Mouse (Mus musculus): ENCODE results near the gene Chrne.

The Chrne gene

DNA sequence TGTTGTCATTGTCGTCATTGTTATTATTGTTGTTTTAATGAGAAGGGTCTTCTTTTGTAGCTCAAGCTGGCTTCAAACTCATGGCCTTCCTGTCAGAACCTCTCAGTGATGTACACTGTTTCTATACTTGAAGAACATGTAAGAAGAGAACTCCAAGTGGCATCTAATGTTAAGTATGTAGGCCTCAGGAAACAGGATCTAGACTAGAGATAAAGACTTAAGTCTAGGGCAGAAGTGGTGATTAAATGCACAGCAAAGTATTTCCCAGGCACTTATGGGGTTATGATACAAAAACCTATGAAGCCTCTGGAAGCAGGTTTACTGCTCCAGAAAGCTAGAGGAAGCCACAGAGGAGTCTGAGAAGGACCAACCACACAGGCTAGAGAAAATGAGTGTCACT lies 19.3 kb upstream of the Chrne start:
- in situ Hi-C loops (cut with MboI; ENCODE audit: unreplicated experiment in 2 of 2): loop anchor here in 1 of 2 experiments (10.0 kb wide), 1 partner anchor 47 kb away; the partner anchor contains the start of gene Camta2

DNA sequence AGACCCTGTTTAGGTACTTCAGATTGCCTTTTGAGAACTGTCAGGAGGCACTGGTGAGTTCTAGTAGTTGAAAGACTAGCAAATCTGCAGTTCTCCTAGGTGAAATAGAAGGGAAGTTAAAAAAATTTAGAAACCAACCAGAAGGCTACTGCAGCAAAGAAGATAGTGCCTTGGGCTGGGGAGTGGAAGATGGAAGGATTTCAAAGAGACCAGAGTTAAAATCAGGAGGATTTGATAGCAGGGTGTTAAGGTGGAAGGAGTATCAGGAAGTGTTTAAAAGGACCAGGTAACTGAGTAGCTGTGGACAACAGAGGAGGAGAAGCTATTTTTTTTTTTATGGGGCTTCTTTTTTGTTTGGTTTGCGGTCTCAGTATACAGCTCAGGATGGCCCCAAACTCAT lies 18.7 kb upstream of the Chrne start:
- in situ Hi-C loops (cut with MboI; ENCODE audit: unreplicated experiment in 2 of 2): loop anchor here in 1 of 2 experiments (10.0 kb wide), 1 partner anchor 47 kb away; the partner anchor contains the start of gene Camta2

DNA sequence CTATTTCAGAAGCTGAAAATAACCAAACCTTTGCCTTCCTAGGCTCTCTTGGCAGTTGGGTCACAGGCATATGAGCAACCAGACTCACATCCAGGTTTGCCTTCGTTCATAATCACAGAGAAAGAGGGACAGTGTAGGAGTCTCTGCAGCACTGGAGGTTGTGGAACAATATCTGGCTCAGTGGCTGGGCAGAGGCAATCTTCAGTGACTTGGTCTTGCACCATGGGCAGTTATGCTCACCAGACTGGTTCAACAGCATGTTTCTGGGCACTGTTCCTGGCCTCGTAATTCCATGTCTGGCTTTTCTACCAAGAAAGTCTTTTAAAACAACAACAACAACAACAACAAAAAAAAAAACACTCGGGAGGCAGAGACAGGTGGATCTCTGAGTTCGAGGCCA lies 16.6 kb upstream of the Chrne start:
- in situ Hi-C loops (cut with MboI; ENCODE audit: unreplicated experiment in 2 of 2): loop anchor here in 1 of 2 experiments (10.0 kb wide), 1 partner anchor 49 kb away; the partner anchor contains the start of gene Camta2

DNA sequence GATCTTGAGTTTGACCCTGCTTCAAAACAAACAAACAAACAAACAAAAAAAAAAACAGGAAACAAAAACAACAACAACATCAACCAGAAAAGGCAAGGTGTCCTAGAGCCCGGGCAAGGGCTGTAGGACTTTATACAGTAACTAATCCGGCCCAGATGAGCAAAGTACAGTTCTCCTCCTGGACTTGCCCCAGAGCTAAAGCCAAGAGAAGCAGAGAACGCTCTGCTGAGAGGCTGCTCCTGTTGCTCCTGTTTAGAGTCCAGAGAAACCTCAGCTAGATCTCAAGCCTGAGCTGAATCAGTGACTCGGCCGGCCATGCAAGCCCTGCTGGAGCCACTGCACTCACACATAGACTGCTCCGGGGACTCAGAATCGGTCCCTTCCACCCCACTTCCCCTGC lies 11.1 kb upstream of the Chrne start:
- in situ Hi-C loops (cut with MboI; ENCODE audit: unreplicated experiment in 2 of 2): loop anchor here in 1 of 2 experiments (10.0 kb wide), 1 partner anchor 55 kb away; the partner anchor contains the start of gene Camta2

DNA sequence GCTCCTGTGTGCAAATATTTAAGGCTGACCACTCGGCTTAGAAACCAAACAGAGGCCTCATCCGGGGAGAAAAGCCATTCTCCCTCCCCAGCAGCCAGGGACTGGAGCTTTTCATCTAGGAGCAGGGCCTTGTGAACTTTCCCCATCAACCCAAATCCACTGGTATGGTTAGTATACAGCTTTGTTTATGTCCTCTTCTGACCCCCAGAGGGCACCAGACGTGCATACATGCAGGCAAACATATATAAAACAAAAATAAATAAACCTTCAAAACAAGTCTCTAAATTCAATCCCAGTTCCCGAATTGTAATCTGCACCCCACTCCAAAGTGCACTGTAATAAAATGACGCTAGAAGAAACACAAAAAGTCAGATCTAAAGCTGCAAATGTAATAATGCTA lies 10.5 kb upstream of the Chrne start:
- in situ Hi-C loops (cut with MboI; ENCODE audit: unreplicated experiment in 2 of 2): loop anchor here (5.0 to 10.0 kb wide), 3 partner anchors 128 to 215 kb away; partner anchors contain the start of gene Pelp1 (in 1 of the 2)

DNA sequence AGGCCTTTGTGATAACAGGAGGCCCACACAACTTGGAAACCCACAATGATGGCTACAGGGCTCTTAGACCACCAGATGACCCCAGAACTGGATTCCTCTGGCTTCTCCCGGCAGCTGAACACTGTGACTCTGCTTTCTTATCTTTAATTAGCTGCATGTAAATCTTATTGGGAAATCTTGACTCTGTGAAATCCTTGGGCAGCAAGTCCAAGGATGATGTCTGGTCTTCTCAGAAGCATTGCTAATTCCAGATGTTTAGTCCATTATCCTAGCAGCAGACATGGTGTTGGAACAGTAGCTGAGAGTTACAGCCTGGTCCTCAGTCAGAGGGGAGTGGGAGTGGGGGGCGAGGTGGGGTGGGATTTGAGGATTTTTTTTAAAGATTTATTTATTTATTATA lies 9.4 kb upstream of the Chrne start:
- in situ Hi-C loops (cut with MboI; ENCODE audit: unreplicated experiment in 2 of 2): loop anchor here (5.0 to 10.0 kb wide), 3 partner anchors 129 to 214 kb away; partner anchors contain the start of gene Pelp1 (in 1 of the 2)

DNA sequence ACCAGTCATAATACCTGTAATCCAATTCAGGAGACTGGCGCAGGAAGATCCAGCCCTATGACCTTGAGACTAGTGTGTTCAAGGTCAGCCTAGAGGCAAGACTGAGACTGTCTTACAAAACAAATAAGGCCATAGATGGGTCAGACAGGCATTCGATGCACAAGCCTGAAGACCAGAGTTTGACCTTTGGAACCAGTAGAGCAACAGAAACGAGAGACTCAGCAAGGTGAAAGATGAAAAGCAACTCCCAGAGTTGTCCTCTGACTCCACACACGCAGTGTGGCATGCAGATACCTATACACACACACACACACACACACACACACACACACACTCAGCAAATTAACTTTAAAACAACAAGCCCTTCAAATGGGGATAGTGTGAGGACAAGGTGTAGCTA lies 7.9 kb upstream of the Chrne start:
- in situ Hi-C loops (cut with MboI; ENCODE audit: unreplicated experiment in 2 of 2): loop anchor here (5.0 to 10.0 kb wide), 3 partner anchors 130 to 212 kb away; partner anchors contain the start of gene Pelp1 (in 1 of the 2)

DNA sequence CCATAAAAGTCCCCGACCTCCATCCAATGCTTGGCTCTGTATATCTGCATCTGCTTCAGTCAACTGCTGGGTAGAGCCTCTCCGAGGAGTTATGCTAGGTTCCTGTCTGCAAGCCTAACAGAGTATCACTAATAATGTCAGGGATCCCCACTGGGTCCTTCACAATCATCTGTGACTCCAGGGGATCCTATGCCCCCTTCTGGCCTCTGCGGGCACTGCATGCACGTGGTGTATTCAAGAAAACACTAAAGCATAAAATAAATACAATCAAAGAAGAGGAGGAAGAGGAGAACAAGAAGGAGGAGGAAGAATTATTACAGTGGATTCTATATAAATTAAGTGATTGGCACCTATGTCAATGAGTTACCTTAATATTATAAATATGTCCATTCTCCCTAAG lies 6.5 kb upstream of the Chrne start:
- in situ Hi-C loops (cut with MboI; ENCODE audit: unreplicated experiment in 2 of 2): loop anchor here (5.0 to 10.0 kb wide), 3 partner anchors 132 to 211 kb away; partner anchors contain the start of gene Pelp1 (in 1 of the 2)

DNA sequence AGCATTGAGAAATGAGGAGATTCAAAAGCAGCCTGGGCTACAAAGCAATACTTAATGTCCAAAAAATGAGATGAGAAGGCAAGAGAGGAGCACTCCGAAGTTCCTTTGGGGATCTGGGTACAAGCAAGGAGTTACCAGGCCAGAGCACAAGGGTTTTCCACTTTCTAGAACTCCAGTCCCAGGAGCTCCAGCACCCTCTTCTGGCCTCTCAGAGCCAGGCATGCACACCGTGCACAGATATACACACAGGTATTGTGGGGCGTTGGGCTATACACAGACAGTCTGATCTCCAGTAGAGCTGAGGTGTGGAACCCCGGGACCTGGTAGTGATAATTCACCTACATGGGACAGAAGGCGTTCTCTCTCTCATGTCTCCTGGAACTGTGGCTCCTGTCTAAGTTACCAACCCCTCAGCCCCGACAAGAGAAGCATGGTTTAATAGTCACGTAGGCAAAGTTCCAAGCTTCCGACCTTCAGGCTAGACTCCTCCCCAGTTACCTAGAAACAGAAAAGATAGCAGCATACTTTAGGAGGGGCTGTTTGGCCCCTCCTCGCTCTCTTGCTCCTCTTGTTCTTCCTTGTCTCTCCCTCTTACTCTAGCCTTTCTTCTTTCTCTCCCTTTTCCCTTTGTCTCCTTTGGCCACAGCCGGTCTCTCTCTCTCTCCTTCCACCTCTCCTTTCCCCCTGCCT lies 4.2 kb upstream of the Chrne start:
- in situ Hi-C loops (cut with MboI; ENCODE audit: unreplicated experiment in 2 of 2): loop anchor here in 1 of 2 experiments (10.0 to 25.0 kb wide), 2 partner anchors 208 to 386 kb away; partner anchors contain the start of genes 0610010K14Rik, Bcl6b, Gm21988 and Pelp1

DNA sequence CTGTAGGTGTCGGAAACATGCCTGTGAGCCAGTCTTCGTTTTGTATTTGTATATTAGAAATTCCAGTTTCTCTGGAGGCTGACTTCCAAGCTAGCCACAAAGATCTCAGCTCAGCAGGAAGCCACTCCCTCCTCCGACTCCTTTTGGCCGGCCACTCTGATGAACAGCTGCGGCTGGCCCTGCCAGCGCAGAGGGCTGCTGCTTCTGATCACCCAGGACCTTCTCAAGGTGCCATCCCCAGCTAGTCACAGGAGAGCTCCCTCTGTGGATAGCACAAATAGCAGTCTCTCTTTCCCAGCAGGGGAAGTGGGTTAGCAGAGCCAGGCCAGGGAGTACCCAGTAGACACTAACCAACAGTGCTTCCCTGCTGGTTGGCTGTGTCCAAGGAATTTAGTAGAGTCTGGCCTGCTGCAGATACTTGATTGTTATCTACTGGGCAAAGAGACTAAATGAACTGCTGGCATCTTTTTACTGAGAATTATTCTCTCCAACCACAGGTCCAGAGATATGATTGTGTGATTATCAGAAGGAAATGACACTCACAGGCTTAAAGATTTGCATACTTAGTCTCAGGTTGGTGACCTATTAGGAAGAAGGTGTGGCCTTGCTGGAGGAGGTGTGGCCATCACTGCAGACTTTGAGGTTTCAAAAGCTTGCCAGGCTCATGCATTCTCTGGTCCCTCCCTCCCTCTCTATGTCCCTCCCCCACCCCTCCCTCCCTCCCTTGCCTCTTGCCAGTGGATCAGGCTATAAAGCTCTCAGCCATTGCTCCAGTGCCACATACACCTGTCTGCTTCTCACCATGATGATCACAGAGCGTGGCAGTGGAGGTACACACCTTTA lies 3.2 kb upstream of the Chrne start:
- in situ Hi-C loops (cut with MboI; ENCODE audit: unreplicated experiment in 2 of 2): loop anchor here in 1 of 2 experiments (10.0 to 25.0 kb wide), 2 partner anchors 207 to 385 kb away; partner anchors contain the start of genes 0610010K14Rik, Bcl6b, Gm21988 and Pelp1

DNA sequence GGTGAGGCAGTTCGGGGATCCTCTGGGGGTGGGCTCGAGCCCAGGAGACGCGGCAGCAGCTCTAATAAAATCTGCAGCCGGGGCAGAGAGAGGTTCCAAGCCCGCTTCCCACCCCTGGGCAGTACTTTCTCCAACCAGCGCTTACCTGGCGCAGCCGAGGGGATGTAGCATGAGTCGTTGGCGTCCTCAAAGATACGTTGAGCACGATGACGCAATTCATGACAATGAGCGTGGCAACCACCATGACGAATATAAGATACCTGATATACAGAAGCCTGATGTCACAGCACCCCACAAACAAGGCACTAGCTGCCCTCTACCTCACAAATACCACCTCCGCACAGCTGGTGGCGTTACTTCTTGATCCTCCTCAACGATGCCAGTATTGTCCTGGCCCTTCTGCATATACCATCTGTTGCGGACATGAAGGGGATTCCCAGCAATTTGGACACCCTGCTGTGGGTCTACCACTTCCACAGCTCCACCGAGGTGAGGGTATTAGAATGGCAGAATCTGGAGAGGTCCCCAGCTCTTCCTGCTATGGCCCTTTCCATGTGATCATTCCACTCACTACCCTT lies 3.4 kb downstream of the Chrne start, which contains the start of gene 4930544D05Rik:
4930544D05Rik (plus strand) TSS at position 333 of the 578 bp plus-strand sequence.
- in situ Hi-C loops (cut with MboI; ENCODE audit: unreplicated experiment in 2 of 2): loop anchor here in 1 of 2 experiments (25.0 kb wide), 1 partner anchor 378 kb away; the partner anchor contains the start of genes 0610010K14Rik, Bcl6b, Gm21988 and Rnasek

DNA sequence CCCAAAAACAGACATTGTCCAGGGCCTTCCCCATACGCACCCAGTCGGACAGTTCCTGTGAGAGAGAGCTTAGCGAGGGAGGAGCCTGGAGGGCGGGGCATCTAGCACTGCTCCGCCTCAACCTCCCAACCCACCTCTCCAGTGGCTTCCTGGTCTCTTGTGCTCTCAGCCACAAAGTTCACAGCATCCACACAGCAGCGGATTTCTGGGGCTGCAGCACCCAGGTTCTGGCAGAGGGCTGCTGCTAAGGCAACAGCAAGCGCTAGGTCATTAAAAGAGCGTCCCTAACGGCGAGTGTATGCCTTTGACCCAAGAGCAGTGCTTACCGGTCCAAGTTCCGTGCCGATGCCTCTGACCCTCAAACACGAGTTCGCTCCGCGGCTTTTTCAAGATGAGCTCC lies 3.9 kb downstream of the Chrne start:
- in situ Hi-C loops (cut with MboI; ENCODE audit: unreplicated experiment in 2 of 2): loop anchor here in 1 of 2 experiments (25.0 kb wide), 1 partner anchor 378 kb away; the partner anchor contains the start of genes 0610010K14Rik, Bcl6b, Gm21988 and Rnasek

DNA sequence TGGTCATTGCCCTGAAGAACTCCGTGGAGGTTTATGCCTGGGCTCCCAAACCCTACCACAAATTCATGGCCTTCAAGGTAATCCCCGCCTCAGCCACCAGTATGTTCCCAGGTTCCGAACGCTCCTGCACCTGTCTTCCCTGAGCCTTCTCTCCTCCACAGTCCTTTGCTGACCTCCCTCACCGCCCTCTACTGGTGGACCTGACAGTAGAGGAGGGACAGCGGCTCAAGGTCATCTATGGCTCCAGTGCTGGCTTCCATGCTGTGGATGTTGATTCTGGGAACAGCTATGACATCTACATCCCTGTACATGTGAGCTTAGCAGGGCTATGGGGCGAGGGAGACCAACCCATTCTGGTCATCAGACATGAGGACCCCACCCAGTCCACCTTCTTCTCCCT lies 6.5 kb downstream of the Chrne start:
- in situ Hi-C loops (cut with MboI; ENCODE audit: unreplicated experiment in 2 of 2): loop anchor here in 1 of 2 experiments (5.0 to 25.0 kb wide), 2 partner anchors 295 to 375 kb away; partner anchors contain the start of genes 0610010K14Rik, Bcl6b, Gm21988 and Rnasek

DNA sequence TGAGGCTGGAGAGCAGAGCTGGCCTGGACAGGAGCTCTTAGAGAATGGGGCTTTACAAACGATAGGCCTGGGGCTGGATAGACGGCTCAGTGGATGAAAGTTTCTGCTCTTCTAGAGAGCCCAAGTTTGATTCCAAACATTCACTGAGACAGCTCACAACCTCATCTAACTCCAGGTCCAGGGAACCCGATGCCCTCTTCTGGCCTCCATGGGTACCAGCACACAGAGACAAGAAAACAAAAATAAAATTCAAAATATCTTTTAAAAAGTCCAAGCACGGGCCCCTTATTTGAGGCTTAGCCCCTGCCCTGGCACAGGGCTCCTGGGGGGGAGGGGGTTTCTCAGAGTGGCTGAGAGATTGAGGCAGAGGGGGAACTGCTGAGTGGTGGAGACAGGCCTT lies 8.3 kb downstream of the Chrne start:
- in situ Hi-C loops (cut with MboI; ENCODE audit: unreplicated experiment in 2 of 2): loop anchor here in 1 of 2 experiments (5.0 to 25.0 kb wide), 2 partner anchors 293 to 373 kb away; partner anchors contain the start of genes 0610010K14Rik, Bcl6b, Gm21988 and Rnasek

DNA sequence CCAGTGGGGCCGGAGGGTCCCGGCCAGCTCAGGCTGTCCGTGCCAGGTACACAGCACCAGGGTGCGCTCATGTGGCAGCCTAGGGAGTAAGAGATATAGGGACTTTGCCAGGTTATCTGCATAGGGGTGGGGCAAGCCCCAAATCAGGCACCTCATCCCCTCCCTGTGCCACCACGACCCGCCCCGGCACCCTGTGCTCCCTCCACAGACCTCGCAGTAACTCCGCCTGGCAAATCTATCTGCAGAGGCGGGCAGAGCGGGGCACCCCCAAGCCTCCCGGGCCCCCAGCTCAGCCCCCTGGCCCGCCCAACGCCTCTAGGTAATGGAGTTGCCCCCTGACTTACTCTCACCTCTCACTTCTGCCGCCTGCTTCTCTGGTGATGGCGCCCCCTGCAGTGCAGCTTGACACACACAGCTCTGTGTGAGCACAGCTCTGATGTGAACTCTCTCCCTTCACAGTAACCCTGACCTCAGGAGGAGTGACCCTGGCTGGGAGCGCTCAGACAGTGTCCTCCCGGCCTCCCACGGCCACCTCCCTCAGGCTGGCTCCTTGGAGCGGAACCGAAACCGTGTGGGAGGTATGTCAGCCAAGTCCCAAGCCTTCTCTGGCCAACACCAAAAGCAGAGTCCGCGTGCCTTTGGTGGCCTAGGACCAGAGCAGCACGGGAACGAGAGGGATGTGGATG lies 10.5 kb downstream of the Chrne start:
- in situ Hi-C loops (cut with MboI; ENCODE audit: unreplicated experiment in 2 of 2): loop anchor here (5.0 to 25.0 kb wide), 4 partner anchors 64 to 371 kb away; partner anchors contain the start of genes 0610010K14Rik (in 1 of the 2), Arrb2 (in 1 of the 2), Bcl6b (in 1 of the 2) and Gltpd2 (in 1 of the 2)

DNA sequence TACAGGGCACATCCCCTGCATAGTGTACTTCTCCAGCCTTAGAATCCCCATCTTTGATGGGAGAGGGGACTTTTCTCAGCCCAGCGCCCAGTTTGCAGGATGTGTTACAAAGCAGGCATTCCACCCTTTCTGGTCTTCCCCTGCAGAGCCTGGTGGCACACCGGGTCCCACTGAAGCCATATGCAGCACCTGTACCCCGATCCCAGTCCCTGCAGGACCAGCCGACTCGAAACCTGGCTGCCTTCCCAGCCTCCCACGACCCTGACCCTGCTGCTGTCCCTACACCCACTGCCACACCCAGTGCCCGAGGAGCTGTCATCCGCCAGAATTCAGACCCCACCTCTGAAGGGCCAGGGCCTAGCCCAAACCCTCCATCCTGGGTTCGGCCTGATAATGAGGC lies 11.4 kb downstream of the Chrne start:
- in situ Hi-C loops (cut with MboI; ENCODE audit: unreplicated experiment in 2 of 2): loop anchor here (5.0 to 25.0 kb wide), 4 partner anchors 63 to 370 kb away; partner anchors contain the start of genes 0610010K14Rik (in 1 of the 2), Arrb2 (in 1 of the 2), Bcl6b (in 1 of the 2) and Gltpd2 (in 1 of the 2)

DNA sequence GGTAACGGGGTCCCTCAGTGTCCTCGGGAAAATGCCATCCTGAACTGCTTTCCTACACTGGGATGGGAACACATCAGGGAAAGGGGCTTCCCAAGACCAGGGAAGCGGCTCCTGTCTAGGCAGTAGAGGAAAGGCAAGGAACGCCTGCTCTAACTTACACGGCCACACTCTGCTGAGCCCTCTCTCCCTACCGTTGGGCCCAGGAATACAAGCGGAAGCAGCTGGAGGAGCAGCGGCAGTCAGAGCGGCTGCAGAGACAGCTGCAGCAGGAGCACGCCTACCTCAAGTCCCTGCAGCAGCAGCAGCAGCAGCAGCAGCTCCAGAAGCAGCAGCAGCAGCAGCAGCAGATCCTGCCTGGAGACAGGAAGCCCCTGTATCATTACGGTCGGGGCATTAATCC lies 12.3 kb downstream of the Chrne start:
- in situ Hi-C loops (cut with MboI; ENCODE audit: unreplicated experiment in 2 of 2): loop anchor here (5.0 to 25.0 kb wide), 4 partner anchors 62 to 369 kb away; partner anchors contain the start of genes 0610010K14Rik (in 1 of the 2), Arrb2 (in 1 of the 2), Bcl6b (in 1 of the 2) and Gltpd2 (in 1 of the 2)

DNA sequence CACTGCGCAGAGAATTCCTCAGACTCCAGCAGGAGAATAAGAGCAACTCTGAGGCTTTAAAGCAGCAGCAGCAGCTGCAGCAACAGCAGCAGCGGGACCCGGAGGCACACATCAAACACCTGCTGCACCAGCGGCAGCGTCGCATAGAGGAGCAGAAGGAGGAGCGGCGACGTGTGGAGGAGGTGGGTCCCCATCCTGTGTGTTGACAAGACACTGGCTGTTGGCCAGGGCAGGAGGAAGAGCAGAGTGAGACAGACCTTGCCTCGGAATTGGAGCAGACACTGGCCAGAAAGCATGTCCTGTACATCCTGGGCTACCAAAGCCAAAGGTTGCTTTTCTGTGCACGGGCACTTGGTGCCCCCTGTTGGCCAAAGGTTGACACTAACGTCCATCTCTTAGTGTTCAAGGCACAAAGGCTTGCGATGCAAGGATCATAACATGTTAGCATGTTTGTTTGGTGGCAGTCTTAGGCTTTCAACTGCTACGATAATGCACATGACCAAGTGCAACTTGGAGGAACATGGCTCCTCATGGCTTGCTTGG lies 13.9 kb downstream of the Chrne start:
- in situ Hi-C loops (cut with MboI; ENCODE audit: unreplicated experiment in 2 of 2): loop anchor here (5.0 to 25.0 kb wide), 4 partner anchors 60 to 368 kb away; partner anchors contain the start of genes 0610010K14Rik (in 1 of the 2), Arrb2 (in 1 of the 2), Bcl6b (in 1 of the 2) and Gltpd2 (in 1 of the 2)
